Mouse (Mus musculus): ENCODE results near the gene Sec61b. TPM values are rescaled to one million over a fixed set of nuclear protein-coding genes. Genes with fewer than 3 reads are reported as not detected.

The Sec61b gene
- polyA plus RNA-seq, 1 experiment from 2014 or later, result 456 TPM

- Histone ChIP-seq H3K9me3 (no peaks in the 10 kb centered on the region), H3K27ac (no peak overlapping the region), H3K4me2 (no peak overlapping the region), H3K9ac (no peak overlapping the region), H3K36me3 (no peaks in the 10 kb centered on the region), H3K4me1 (peaks cover 6% of the 10 kb centered on the region), H3K27me3 (0 out of 2 replicates have a peak, but pooled peaks cover 4% of the 10 kb centered on the region), H3K4me3 (no peak overlapping the region)
- ATAC-seq (ENCODE audit: insufficient number of reproducible peaks, low FRiP score, low TSS enrichment, low read depth), result no peak
- WGBS, result 60% methylated on average over 8 of the region's 8 CpGs
These were observed 19.0 kb downstream of the Sec61b start for GRCm38 (mm10) chr4:47493456-47493855.

- ATAC-seq (ENCODE audit: insufficient number of reproducible peaks, low FRiP score, low TSS enrichment, low read depth), result no peak
- Histone ChIP-seq H3K27ac (no peak overlapping the region), H3K4me2 (no peak overlapping the region), H3K4me1 (peaks cover 6% of the 10 kb centered on the region), H3K27me3 (0 out of 2 replicates have a peak, but pooled peaks cover 4% of the 10 kb centered on the region), H3K4me3 (no peak overlapping the region), H3K9ac (no peak overlapping the region), H3K9me3 (no peaks in the 10 kb centered on the region), H3K36me3 (no peaks in the 10 kb centered on the region)
- WGBS, result 70% methylated on average over 1 of the region's 1 CpGs
These were observed 19.7 kb downstream of the Sec61b start for GRCm38 (mm10) chr4:47494137-47494536.

- H3K4me2 ChIP-seq, result no peak overlapping the region
- no peak for ATAC-seq (ENCODE audit: insufficient number of reproducible peaks, low FRiP score, low TSS enrichment, low read depth)
- 67% methylated on average over 2 of the region's 2 CpGs for WGBS
- H3K4me3 ChIP-seq, result no peak overlapping the region
- peaks cover 6% of the 10 kb centered on the region for H3K4me1 ChIP-seq
- H3K36me3 ChIP-seq, result no peaks in the 10 kb centered on the region
- no peak overlapping the region for H3K9ac ChIP-seq
- H3K27ac ChIP-seq, result no peak overlapping the region
- H3K27me3 ChIP-seq, result 0 out of 2 replicates have a peak, but pooled peaks cover 4% of the 10 kb centered on the region
- H3K9me3 ChIP-seq, result no peaks in the 10 kb centered on the region
These were observed 20.2 kb downstream of the Sec61b start for GRCm38 (mm10) chr4:47494686-47495085.

DNA sequence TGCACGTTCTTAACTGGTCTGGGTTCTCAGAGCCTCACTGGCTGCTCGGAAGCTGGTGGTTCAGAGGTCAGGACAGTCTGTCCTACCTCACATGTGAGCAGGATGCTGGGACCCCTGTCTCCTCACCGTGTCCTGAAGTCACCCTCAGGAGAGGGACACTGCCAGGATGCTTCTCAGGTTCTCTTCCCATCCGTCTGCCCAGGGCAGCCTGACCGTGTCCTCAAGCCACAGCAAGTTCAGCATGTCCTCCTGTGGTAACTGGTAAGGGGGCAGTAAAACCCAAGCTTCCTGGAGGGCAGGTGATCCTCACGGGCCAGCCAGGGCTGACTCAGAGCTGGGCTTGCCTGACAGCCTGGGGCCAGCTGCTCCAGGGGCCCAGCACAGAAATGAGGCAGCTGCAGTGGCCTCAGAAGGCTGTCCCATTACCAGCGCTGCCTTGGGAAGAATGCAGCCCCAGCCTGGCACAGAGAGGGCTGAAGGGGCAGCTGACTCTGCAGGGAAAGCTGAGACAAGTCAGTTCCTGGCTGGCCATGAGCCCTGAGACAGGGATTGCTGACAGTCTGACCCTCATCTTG lies 23.4 kb downstream of the Sec61b start:
- Histone ChIP-seq H3K4me1 (peaks cover 2% of the 10 kb centered on the region; the same call in 1 of the 2 replicates), H3K9me3 (no peaks in the 10 kb centered on the region), H3K36me3 (no peaks in the 10 kb centered on the region), H3K27ac (no peak overlapping the region), H3K27me3 (0 out of 2 replicates have a peak, but pooled peaks cover 4% of the 10 kb centered on the region), H3K4me2 (no peak overlapping the region), H3K4me3 (no peak overlapping the region), H3K9ac (no peak overlapping the region)
- ATAC-seq (ENCODE audit: insufficient number of reproducible peaks, low FRiP score, low TSS enrichment, low read depth), result peak; percentile 16; the same call in 1 of the 2 replicates
- WGBS, result 40% methylated on average over 7 of the region's 7 CpGs

DNA sequence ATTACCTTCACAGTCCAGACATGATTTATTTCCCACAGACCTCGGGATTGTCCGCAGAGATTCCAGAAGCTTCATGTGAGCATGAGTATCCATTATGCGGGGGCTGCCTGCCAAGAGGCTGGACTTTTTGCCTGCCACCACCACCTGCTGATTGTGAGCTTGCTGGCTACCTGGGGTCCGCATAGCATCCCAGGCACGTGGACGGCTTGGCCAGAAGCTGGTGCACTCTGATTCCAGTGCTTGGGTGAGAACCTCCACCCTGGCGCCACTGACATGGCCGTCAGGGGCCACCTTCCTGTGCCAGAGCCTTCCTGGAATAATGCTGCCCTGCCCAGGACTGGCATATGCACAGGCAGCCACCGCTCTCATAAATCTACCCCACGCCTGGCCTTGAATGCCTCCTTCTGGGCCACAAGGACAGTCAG lies 24.7 kb downstream of the Sec61b start:
- H3K4me3 ChIP-seq, result no peak overlapping the region
- no peak overlapping the region for H3K4me2 ChIP-seq
- no peaks in the 10 kb centered on the region for H3K9me3 ChIP-seq
- 78% methylated on average over 10 of the region's 10 CpGs for WGBS
- H3K27ac ChIP-seq, result no peak overlapping the region
- H3K27me3 ChIP-seq, result 0 out of 2 replicates have a peak, but pooled peaks cover 4% of the 10 kb centered on the region
- no peak overlapping the region for H3K9ac ChIP-seq
- peaks cover 3% of the 10 kb centered on the region; the same call in 1 of the 2 replicates for H3K4me1 ChIP-seq
- no peak for ATAC-seq (ENCODE audit: insufficient number of reproducible peaks, low FRiP score, low TSS enrichment, low read depth)
- H3K36me3 ChIP-seq, result no peaks in the 10 kb centered on the region

GRCm38 (mm10) chr4:47502546-47502971 lies 28.1 kb downstream of the Sec61b start:
- no peaks in the 10 kb centered on the region for H3K9me3 ChIP-seq
- no peak overlapping the region for H3K4me3 ChIP-seq
- ATAC-seq (ENCODE audit: insufficient number of reproducible peaks, low FRiP score, low TSS enrichment, low read depth), result no peak
- no peaks in the 10 kb centered on the region for H3K27me3 ChIP-seq
- no peaks in the 10 kb centered on the region for H3K36me3 ChIP-seq
- H3K27ac ChIP-seq, result no peak overlapping the region
- H3K4me2 ChIP-seq, result no peak overlapping the region
- peaks cover 7% of the 10 kb centered on the region; the same call in 1 of the 2 replicates for H3K4me1 ChIP-seq
- 28% methylated on average over 4 of the region's 4 CpGs for WGBS
- no peak overlapping the region for H3K9ac ChIP-seq

- H3K9ac ChIP-seq, result no peak overlapping the region
- no peak overlapping the region for H3K4me3 ChIP-seq
- no peaks in the 10 kb centered on the region for H3K36me3 ChIP-seq
- H3K4me2 ChIP-seq, result no peak overlapping the region
- no peak for ATAC-seq (ENCODE audit: insufficient number of reproducible peaks, low FRiP score, low TSS enrichment, low read depth)
- H3K4me1 ChIP-seq, result peaks cover 7% of the 10 kb centered on the region; the same call in 1 of the 2 replicates
- no peaks in the 10 kb centered on the region for H3K27me3 ChIP-seq
- H3K9me3 ChIP-seq, result no peaks in the 10 kb centered on the region
- 78% methylated on average over 6 of the region's 6 CpGs for WGBS
- no peak overlapping the region for H3K27ac ChIP-seq
These were observed 28.6 kb downstream of the Sec61b start for GRCm38 (mm10) chr4:47503045-47503444.

GRCm38 (mm10) chr4:47504841-47505517 lies 30.5 kb downstream of the Sec61b start:
- H3K27ac ChIP-seq, result no peak overlapping the region
- H3K4me1 ChIP-seq, result peaks cover 7% of the 10 kb centered on the region; the same call in 1 of the 2 replicates
- no peaks in the 10 kb centered on the region for H3K27me3 ChIP-seq
- WGBS, result 32% methylated on average over 10 of the region's 10 CpGs
- no peaks in the 10 kb centered on the region for H3K9me3 ChIP-seq
- H3K9ac ChIP-seq, result no peak overlapping the region
- H3K4me2 ChIP-seq, result no peak overlapping the region
- no peak overlapping the region for H3K4me3 ChIP-seq
- no peak for ATAC-seq (ENCODE audit: insufficient number of reproducible peaks, low FRiP score, low TSS enrichment, low read depth)
- H3K36me3 ChIP-seq, result no peaks in the 10 kb centered on the region

DNA sequence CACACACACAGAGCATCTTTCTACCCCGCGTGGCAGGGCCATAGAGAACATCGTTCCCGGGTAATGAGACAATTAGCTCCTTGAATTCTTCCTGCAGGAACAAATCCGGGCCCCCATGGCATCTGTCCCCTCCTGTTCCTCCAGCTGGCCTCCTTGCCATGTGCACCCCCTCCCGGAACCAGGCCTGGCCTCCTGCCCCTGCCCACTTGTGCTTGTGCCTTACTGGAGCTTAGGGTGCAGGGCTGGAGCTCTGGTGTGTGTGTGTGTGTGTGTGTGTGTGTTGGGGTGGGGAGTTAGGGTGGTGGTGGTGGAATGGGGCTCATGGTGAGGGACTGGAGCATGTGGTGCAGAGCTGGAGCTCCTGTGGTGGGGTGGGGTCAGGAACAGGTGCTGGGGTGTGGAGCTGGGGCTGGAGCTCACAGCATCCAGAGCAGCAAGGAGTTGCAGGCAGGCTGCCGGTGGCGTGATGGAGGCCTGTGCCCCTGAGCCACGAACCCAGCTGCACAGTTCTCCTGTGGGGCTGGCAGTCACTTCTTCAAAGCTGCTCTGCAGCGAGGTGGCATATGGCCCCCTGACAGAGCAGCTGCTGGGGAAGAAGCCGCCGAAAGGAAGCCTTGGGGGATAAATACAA lies 44.2 kb downstream of the Sec61b start:
- WGBS, result 52% methylated on average over 12 of the region's 12 CpGs
- Histone ChIP-seq H3K4me3 (no peak overlapping the region), H3K9ac (no peak overlapping the region), H3K36me3 (no peaks in the 10 kb centered on the region), H3K27me3 (no peaks in the 10 kb centered on the region), H3K9me3 (no peaks in the 10 kb centered on the region), H3K4me1 (no peaks in the 10 kb centered on the region), H3K4me2 (no peak overlapping the region), H3K27ac (no peak overlapping the region)
- peak; percentile 71 for ATAC-seq (ENCODE audit: insufficient number of reproducible peaks, low FRiP score, low TSS enrichment, low read depth)

DNA sequence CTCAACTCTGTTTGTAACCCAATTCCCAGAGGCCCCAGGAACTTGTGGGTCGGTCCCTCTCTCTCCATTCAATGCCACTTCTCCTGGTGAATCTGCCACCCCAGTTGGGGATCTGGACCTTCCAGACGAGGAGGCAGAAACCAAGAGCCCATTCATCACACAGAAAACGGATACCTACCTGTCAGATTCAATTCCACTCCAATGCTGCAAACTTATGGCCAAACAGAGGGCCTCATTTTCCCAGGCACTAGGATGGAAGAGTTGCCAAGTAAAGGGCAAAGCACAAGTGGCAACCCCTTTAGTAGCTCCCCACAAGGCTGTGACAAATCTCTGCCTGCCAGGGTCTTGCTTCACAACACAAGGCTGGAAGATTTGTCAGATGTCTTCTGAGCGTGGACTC lies 45.6 kb downstream of the Sec61b start:
- 65% methylated on average over 4 of the region's 4 CpGs for WGBS
- H3K4me1 ChIP-seq, result no peaks in the 10 kb centered on the region
- no peak overlapping the region for H3K27ac ChIP-seq
- no peaks in the 10 kb centered on the region for H3K36me3 ChIP-seq
- no peak overlapping the region for H3K9ac ChIP-seq
- H3K4me2 ChIP-seq, result no peak overlapping the region
- no peak for ATAC-seq (ENCODE audit: insufficient number of reproducible peaks, low FRiP score, low TSS enrichment, low read depth)
- no peaks in the 10 kb centered on the region for H3K9me3 ChIP-seq
- no peaks in the 10 kb centered on the region for H3K27me3 ChIP-seq
- no peak overlapping the region for H3K4me3 ChIP-seq

- H3K9ac ChIP-seq, result no peak overlapping the region
- no peaks in the 10 kb centered on the region for H3K4me1 ChIP-seq
- H3K27me3 ChIP-seq, result no peaks in the 10 kb centered on the region
- no peak overlapping the region for H3K4me3 ChIP-seq
- no peak overlapping the region for H3K4me2 ChIP-seq
- H3K9me3 ChIP-seq, result no peaks in the 10 kb centered on the region
- WGBS, result 75% methylated on average over 6 of the region's 6 CpGs
- no peaks in the 10 kb centered on the region for H3K36me3 ChIP-seq
- no peak for ATAC-seq (ENCODE audit: insufficient number of reproducible peaks, low FRiP score, low TSS enrichment, low read depth)
- H3K27ac ChIP-seq, result no peak overlapping the region
These were observed 47.6 kb downstream of the Sec61b start for GRCm38 (mm10) chr4:47521884-47522605.
